Mouse (Mus musculus) kidney, adult 2 months (tissue): Measurements from ENCODE around the gene Ccn2.

Experiments
- CTCF ChIP-seq: fragments of 200-500 bp; conservative IDR thresholded peaks from 2 replicates; pipeline ENCODE4 v1.5.1; 2011; ENCODE audit warnings: low read depth, mild to moderate bottlenecking, control low read depth, low read length, moderate library complexity, mixed read lengths; ENCODE audit not compliant: insufficient read depth, insufficient read length
- POLR2A ChIP-seq: fragments of 200-500 bp; IDR thresholded peaks from one replicate; pipeline ENCODE4 v1.6.1; 2011; ENCODE audit warnings: low read depth, low read length, control low read depth

GRCm38 (mm10) chr10:24635331-24635815, 40.1 kb downstream of the Ccn2 start:
- no peak for TF ChIP-seq POLR2A
- no peak for TF ChIP-seq CTCF
